Mouse (Mus musculus) megakaryocyte, embryonic 14.5 days (primary cell): ENCODE data around the gene Pogk.

ENCODE experiments used
- FLI1 ChIP-seq: IDR thresholded peaks from 2 replicates; pipeline ENCODE4 v1.6.1; 2012; ENCODE audit warnings: low read length, inconsistent platforms, mixed read lengths
- GATA1 ChIP-seq: IDR thresholded peaks from 3 replicates; pipeline ENCODE4 v1.6.1; 2012; ENCODE audit warnings: mixed read lengths, low read length, inconsistent platforms, borderline replicate concordance

DNA sequence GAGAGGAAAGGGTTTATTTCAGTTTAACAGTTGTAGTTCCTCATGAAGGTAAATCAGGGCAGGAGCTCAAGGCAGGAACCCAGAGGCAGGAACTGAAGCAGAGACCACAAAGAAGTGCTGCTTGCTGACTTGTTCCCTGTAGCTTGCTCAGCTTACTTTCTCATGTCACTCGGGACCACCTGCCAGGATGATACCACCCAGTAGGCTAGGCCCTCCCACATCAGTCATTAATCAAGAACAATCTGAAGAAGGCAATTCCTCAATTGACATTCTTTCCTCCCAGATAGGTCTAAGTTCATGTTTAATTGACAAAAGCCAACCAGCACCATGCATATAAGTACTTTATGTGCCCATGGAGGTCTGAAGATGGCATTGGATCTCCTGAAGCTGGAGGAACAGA, 1.9 kb upstream of the Pogk start:
- TF ChIP-seq GATA1 (no peak), FLI1 (no peak)
